Mouse (Mus musculus) spleen, embryonic (tissue): ENCODE results near the gene Pttg1ip.

Experiments
- CTCF ChIA-PET: fragments of 350-600 bp; sonication (Branson Sonifier 250); formaldehyde crosslinking; loops from one replicate; lab custom pipeline; 2022; lab: Charles Lee

Gene Pttg1ip

GRCm38 (mm10) chr10:77581408-77582284, at the start of gene Pttg1ip:
Gene Pttg1ip (plus strand): TSS chr10:77581720.
- CTCF ChIA-PET = interaction anchor here (0.6 to 1.1 kb wide), 3 partner anchors 16 to 23 kb away, joined by 3 to 4 read pairs (median 3); no protein-coding TSS in a partner anchor

- CTCF ChIA-PET = interaction anchor here (0.6 kb wide), 1 partner anchor 75 kb away, joined by 8 read pairs; no protein-coding TSS in a partner anchor
These were observed 49.5 kb upstream of the Pttg1ip start for GRCm38 (mm10) chr10:77532020-77532413.

GRCm38 (mm10) chr10:77536727-77537126, 44.8 kb upstream of the Pttg1ip start:
- CTCF ChIA-PET = interaction anchor here (0.6 kb wide), 1 partner anchor 797 kb away, joined by 3 read pairs; no protein-coding TSS in a partner anchor

GRCm38 (mm10) chr10:77537215-77538209, 44.0 kb upstream of the Pttg1ip start:
- CTCF ChIA-PET = no interaction called here

GRCm38 (mm10) chr10:77539320-77539945, 42.1 kb upstream of the Pttg1ip start:
- CTCF ChIA-PET = interaction anchor here (0.5 to 0.9 kb wide), 3 partner anchors 22 to 625 kb away, joined by 3 read pairs; no protein-coding TSS in a partner anchor

- CTCF ChIA-PET = no interaction called here
These were observed 40.9 kb upstream of the Pttg1ip start for GRCm38 (mm10) chr10:77540576-77541102.

- CTCF ChIA-PET = no interaction called here
These were observed 39.5 kb upstream of the Pttg1ip start for GRCm38 (mm10) chr10:77541864-77542666.

GRCm38 (mm10) chr10:77543226-77543625, 38.3 kb upstream of the Pttg1ip start:
- CTCF ChIA-PET = interaction anchor here (0.7 to 1.0 kb wide), 3 partner anchors 21 to 862 kb away, joined by 3 to 12 read pairs (median 3); no protein-coding TSS in a partner anchor

GRCm38 (mm10) chr10:77544916-77545315, 36.6 kb upstream of the Pttg1ip start:
- CTCF ChIA-PET = no interaction called here

- CTCF ChIA-PET = no interaction called here
These were observed 32.9 kb upstream of the Pttg1ip start for GRCm38 (mm10) chr10:77548576-77548975.

- CTCF ChIA-PET = no interaction called here
These were observed 30.6 kb upstream of the Pttg1ip start for GRCm38 (mm10) chr10:77550874-77551273.

- CTCF ChIA-PET = no interaction called here
These were observed 29.4 kb upstream of the Pttg1ip start for GRCm38 (mm10) chr10:77552162-77552561.

GRCm38 (mm10) chr10:77553285-77553684, 28.2 kb upstream of the Pttg1ip start:
- CTCF ChIA-PET = no interaction called here

GRCm38 (mm10) chr10:77554918-77555317, 26.6 kb upstream of the Pttg1ip start:
- CTCF ChIA-PET = no interaction called here

- CTCF ChIA-PET = no interaction called here
These were observed 24.9 kb upstream of the Pttg1ip start for GRCm38 (mm10) chr10:77556631-77557030.

- CTCF ChIA-PET = interaction anchor here (0.8 kb wide), 1 partner anchor 16 kb away, joined by 5 read pairs; no protein-coding TSS in a partner anchor
These were observed 23.9 kb upstream of the Pttg1ip start for GRCm38 (mm10) chr10:77557641-77558040.

- CTCF ChIA-PET = no interaction called here
These were observed 21.4 kb upstream of the Pttg1ip start for GRCm38 (mm10) chr10:77560090-77560489.

GRCm38 (mm10) chr10:77560830-77561229, 20.7 kb upstream of the Pttg1ip start:
- CTCF ChIA-PET = interaction anchor here (0.6 kb wide), 1 partner anchor 31 kb away, joined by 4 read pairs; the partner anchor contains the start of gene Itgb2

GRCm38 (mm10) chr10:77561508-77561907, 20.0 kb upstream of the Pttg1ip start:
- CTCF ChIA-PET = interaction anchor here (0.6 kb wide), 1 partner anchor 32 kb away, joined by 4 read pairs; the partner anchor contains the start of gene Itgb2

- CTCF ChIA-PET = interaction anchor here (1.1 kb wide), 1 partner anchor 51 kb away, joined by 3 read pairs; no protein-coding TSS in a partner anchor
These were observed 16.5 kb upstream of the Pttg1ip start for GRCm38 (mm10) chr10:77565005-77565404.
